Mouse (Mus musculus) liver, embryonic 16.5 days (tissue): ENCODE measurements at regions not wholly inside any gene's neighbourhood (a gene's known extent, or its start where the extent isn't known, plus 50 kb on each side); places are given as distances from the start of the nearest gene placed in this dataset.

Source experiments
- ATAC-seq: fragments of 200-750 bp; cut with Nextera tagmentation; 2 replicates; pipeline ENCODE4 v1.8.0; 2017; ENCODE audit warnings: low read depth, mild to moderate bottlenecking, moderate number of reproducible peaks, moderate library complexity
- H3K27ac ChIP-seq: fragments of 300-500 bp; sonication (generic); 2 replicates; pipeline ENCODE4 v1.5.1; 2014; ENCODE audit warnings: mild to moderate bottlenecking, low read length
- H3K27me3 ChIP-seq: fragments of 300-500 bp; sonication (generic); 2 replicates; pipeline ENCODE4 v1.6.1; 2014; ENCODE audit warnings: low read depth, low read length, mixed read lengths; ENCODE audit not compliant: control insufficient read depth, insufficient read depth
- H3K36me3 ChIP-seq: fragments of 300-500 bp; sonication (generic); 2 replicates; pipeline ENCODE4 v1.6.1; 2014; ENCODE audit warnings: mild to moderate bottlenecking; ENCODE audit not compliant: control insufficient read depth, insufficient read depth
- H3K4me1 ChIP-seq: fragments of 300-500 bp; sonication (generic); 2 replicates; pipeline ENCODE4 v1.6.1; 2014; ENCODE audit warnings: low read depth, low read length, mixed read lengths; ENCODE audit not compliant: control insufficient read depth
- H3K4me2 ChIP-seq: fragments of 300-500 bp; sonication (generic); 2 replicates; pipeline ENCODE4 v1.6.1; 2014; ENCODE audit warnings: low read depth, low read length, mixed read lengths
- H3K4me3 ChIP-seq: fragments of 300-500 bp; sonication (generic); 2 replicates; pipeline ENCODE4 v1.5.1; 2014; ENCODE audit warnings: low read depth, mild to moderate bottlenecking, low read length
- H3K9ac ChIP-seq: fragments of 300-500 bp; sonication (generic); 2 replicates; pipeline ENCODE4 v1.6.1; 2014; ENCODE audit warnings: low read depth, low read length
- H3K9me3 ChIP-seq: fragments of 300-500 bp; sonication (generic); replicated peaks from 2 replicates; pipeline ENCODE4 v1.6.1; 2016; ENCODE audit warnings: low read length; ENCODE audit not compliant: control insufficient read depth
- WGBS: fragments of 180-500 bp; shearing (Covaris S2); extraction: QIAGEN DNeasy Blood & Tissue Kit; methylation state at CpG from one replicate; pipeline ENCODE4 v1.1.7; 2014; ENCODE audit not compliant: insufficient replicate concordance; 5-methylcytosine and 5-hydroxymethylcytosine counted together

DNA sequence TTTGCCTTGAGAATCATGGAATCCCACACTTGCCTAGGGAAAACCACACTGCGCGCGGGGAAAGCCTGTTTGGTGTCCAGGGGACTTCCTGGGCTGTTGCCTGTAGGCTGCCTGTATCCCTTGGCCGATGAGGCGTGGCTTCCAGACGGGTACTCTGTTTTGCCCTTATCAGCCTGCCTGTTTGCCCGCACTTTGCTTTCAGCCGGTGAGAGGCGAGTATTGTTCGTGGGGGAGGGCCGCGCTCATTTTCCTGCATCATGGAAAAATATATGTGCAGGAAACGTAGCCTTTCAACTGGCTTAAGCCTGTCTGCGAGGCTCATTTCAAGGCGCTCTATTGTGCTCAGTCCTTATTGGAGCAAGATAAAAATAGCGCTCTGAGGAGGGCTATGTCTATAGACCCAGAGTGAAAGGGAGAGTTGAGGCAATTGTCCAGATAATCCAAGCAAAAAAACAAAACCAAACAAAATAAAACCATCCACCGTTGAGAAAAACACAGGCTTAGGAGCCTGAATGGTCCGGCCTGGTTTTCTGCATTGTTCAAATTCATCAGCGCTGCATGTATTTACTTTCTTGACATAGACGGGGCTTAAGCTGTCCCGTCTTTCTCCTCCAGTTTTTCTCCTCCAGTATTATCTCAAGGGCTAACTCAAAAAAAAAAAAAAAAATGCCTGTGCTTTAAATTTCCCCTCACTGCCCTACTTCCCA, 67.9 kb downstream of the Klf5 start:
- Histone ChIP-seq H3K4me1 (no peaks in the 10 kb centered on the region), H3K4me3 (no peak overlapping the region), H3K9ac (no peak overlapping the region), H3K9me3 (no peaks in the 10 kb centered on the region), H3K27me3 (no peaks in the 10 kb centered on the region), H3K36me3 (no peaks in the 10 kb centered on the region), H3K4me2 (no peak overlapping the region), H3K27ac (no peak overlapping the region)
- WGBS = 49% methylated on average over 21 of the region's 21 CpGs
- ATAC-seq = no peak

GRCm38 (mm10) chr14:99366996-99367555, 68.6 kb downstream of the Klf5 start:
- Histone ChIP-seq H3K9me3 (no peaks in the 10 kb centered on the region), H3K27ac (no peak overlapping the region), H3K4me1 (no peaks in the 10 kb centered on the region), H3K27me3 (no peaks in the 10 kb centered on the region), H3K4me3 (no peak overlapping the region), H3K36me3 (no peaks in the 10 kb centered on the region), H3K4me2 (no peak overlapping the region), H3K9ac (no peak overlapping the region)
- 66% methylated on average over 11 of the region's 11 CpGs for WGBS
- no peak for ATAC-seq

DNA sequence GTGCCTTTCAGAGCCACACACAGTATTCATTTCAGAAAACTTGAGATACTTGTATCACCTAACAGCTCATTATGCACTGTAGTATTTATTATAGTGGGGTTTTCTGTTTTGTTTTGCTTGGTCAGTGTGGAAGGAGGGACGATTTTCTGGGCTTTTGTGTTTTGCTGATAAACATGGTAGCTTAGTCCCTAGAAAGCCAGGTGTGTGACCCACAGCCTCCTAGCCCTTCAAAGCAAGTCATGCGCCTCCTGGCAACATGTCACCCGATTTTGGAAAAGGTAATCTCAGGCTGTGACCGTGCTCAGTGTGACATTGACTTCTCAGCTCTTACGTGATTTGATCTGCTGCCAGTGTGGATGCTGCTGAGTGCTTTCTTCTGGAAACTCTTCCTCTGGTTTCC, 70.9 kb downstream of the Klf5 start:
- Histone ChIP-seq H3K9ac (no peak overlapping the region), H3K4me2 (no peak overlapping the region), H3K4me1 (no peaks in the 10 kb centered on the region), H3K36me3 (no peaks in the 10 kb centered on the region), H3K4me3 (no peak overlapping the region), H3K27ac (no peak overlapping the region), H3K9me3 (no peaks in the 10 kb centered on the region), H3K27me3 (no peaks in the 10 kb centered on the region)
- 61% methylated on average over 5 of the region's 5 CpGs for WGBS
- no peak for ATAC-seq

DNA sequence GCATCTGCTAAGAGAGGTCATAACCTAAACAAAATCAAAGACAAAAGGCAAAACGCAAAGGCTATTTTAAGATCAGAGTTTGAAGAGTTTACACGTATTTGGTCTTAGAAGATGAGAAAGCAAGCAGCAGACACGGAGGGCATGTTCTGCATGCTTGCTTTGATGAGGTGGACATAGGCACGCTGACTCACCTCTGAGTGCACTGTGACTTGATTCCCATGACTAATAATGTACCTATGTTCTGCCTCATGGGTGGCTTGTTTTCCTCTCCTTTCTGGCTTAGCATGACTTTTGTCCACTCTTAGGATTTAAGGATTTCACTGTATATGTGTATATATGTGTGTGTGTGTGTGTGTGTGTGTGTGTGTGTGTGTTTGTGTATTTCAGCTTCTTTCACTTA, 75.2 kb downstream of the Klf5 start:
- H3K27ac ChIP-seq = no peak overlapping the region
- H3K4me1 ChIP-seq = no peaks in the 10 kb centered on the region
- 64% methylated on average over 4 of the region's 4 CpGs for WGBS
- H3K4me2 ChIP-seq = no peak overlapping the region
- no peaks in the 10 kb centered on the region for H3K9me3 ChIP-seq
- no peak for ATAC-seq
- H3K27me3 ChIP-seq = no peaks in the 10 kb centered on the region
- H3K36me3 ChIP-seq = no peaks in the 10 kb centered on the region
- H3K9ac ChIP-seq = no peak overlapping the region
- H3K4me3 ChIP-seq = no peak overlapping the region

DNA sequence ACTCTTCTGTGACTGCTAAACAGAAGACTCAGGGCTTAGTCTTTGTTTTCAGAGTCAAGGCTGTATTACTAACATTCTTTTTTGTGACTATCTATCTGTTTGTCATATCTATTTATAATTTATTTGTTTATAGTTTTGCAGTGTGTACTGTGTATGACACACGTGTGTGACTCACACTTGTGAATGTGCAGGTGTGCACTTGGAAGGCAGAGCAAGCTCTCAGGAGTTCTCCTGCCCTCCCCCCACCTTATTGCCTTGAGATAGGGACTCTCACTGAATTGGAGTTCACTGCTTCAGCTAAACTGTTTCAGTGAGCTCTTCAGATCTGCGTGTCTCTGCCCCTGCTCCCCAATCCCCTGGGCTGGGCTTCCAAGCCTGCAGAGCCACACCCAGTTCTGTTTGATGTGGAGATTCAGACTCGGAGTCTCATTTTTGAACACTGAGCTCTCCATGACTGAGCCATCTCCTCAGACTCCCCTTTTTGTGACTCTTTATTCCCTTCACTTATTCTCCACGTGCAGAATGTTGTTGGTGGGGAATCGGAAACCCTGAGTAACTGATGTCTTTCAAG, 76.6 kb downstream of the Klf5 start:
- ATAC-seq = no peak
- H3K27me3 ChIP-seq = no peaks in the 10 kb centered on the region
- no peaks in the 10 kb centered on the region for H3K4me1 ChIP-seq
- no peak overlapping the region for H3K4me2 ChIP-seq
- H3K4me3 ChIP-seq = no peak overlapping the region
- no peak overlapping the region for H3K9ac ChIP-seq
- H3K36me3 ChIP-seq = no peaks in the 10 kb centered on the region
- no peaks in the 10 kb centered on the region for H3K9me3 ChIP-seq
- H3K27ac ChIP-seq = no peak overlapping the region
- WGBS = 52% methylated on average over 5 of the region's 5 CpGs

GRCm38 (mm10) chr14:99376652-99377502, 78.4 kb downstream of the Klf5 start:
- ATAC-seq = no peak

GRCm38 (mm10) chr14:99381262-99382017, 82.9 kb downstream of the Klf5 start:
- Histone ChIP-seq H3K4me1 (no peaks in the 10 kb centered on the region), H3K4me3 (no peak overlapping the region), H3K9ac (no peak overlapping the region), H3K27me3 (no peaks in the 10 kb centered on the region), H3K36me3 (no peaks in the 10 kb centered on the region), H3K27ac (no peak overlapping the region), H3K9me3 (no peaks in the 10 kb centered on the region), H3K4me2 (no peak overlapping the region)
- no peak for ATAC-seq
- 61% methylated on average over 10 of the region's 10 CpGs for WGBS

More at GRCm38 (mm10) chr14:99376652-99377502, 78.4 kb downstream of the Klf5 start:
- no peaks in the 10 kb centered on the region for H3K9me3 ChIP-seq
- H3K27ac ChIP-seq = no peak overlapping the region
- no peak overlapping the region for H3K9ac ChIP-seq
- 61% methylated on average over 11 of the region's 11 CpGs for WGBS
- no peaks in the 10 kb centered on the region for H3K4me1 ChIP-seq
- no peak overlapping the region for H3K4me2 ChIP-seq
- no peak overlapping the region for H3K4me3 ChIP-seq
- no peaks in the 10 kb centered on the region for H3K27me3 ChIP-seq
- no peaks in the 10 kb centered on the region for H3K36me3 ChIP-seq

- Histone ChIP-seq H3K27ac (no peak overlapping the region), H3K9me3 (no peaks in the 10 kb centered on the region), H3K36me3 (no peaks in the 10 kb centered on the region), H3K27me3 (no peaks in the 10 kb centered on the region), H3K4me1 (no peaks in the 10 kb centered on the region), H3K4me3 (no peak overlapping the region), H3K4me2 (no peak overlapping the region), H3K9ac (no peak overlapping the region)
- no peak for ATAC-seq
- WGBS = 61% methylated on average over 5 of the region's 5 CpGs
Measured at GRCm38 (mm10) chr14:99382051-99382450, 83.6 kb downstream of the Klf5 start.
